Comparison of ENCODE assay signal across 9 mouse cellular contexts in genomic region chr5:71502058-71502678, GRCm38 (mm10). TPM values are rescaled to one million over a fixed set of nuclear protein-coding genes. Genes with fewer than 3 reads are reported as not detected.
A peak's percentile ranks its signal among the peaks of the same experiment; 100 is the strongest.
DNase-seq lines count a peak whose midpoint lies in the region; ATAC-seq and TF ChIP-seq lines count a peak whose summit lies in the region.
"Had no signal": no experiment of that assay in that cellular context is flagged by ENCODE, and none has a peak within 500 bp of the region (broad histone marks: within the 10 kb centered on the region; RNA-seq: fewer than 3 reads in every experiment).

No protein-coding gene starts in this region.

- WGBS in kidney, adult 2 months: 18% methylated on average over 6 of the region's 6 CpGs
- 24% methylated on average over 6 of the region's 6 CpGs for WGBS in kidney, embryonic 15.5 days
- 15% methylated on average over 6 of the region's 6 CpGs for WGBS in embryonic facial prominence, embryonic 11.5 days
- 27% methylated on average over 6 of the region's 6 CpGs for WGBS in hindbrain, embryonic 11.5 days
- 23% methylated on average over 6 of the region's 6 CpGs for WGBS in midbrain, embryonic 13.5 days

- TF ChIP-seq CTCF in kidney, adult 2 months (conservative IDR thresholded peaks at IDR 0.05; ENCODE audit: insufficient read depth, insufficient read length, low read depth, low read length): 0 out of 2 replicates have a peak, but pooled peaks have one; percentile 12

- DNase-seq in kidney, adult 2 months: peak; percentile 31
- peak; percentile 60 for DNase-seq in adrenal gland, postnatal 14 days
- DNase-seq in embryonic facial prominence, embryonic 11.5 days (ENCODE audit: low spot score): peak; percentile 84
- DNase-seq in hindbrain, embryonic 11.5 days (ENCODE audit: low spot score): peak; percentile 83
- DNase-seq in left cerebral cortex, adult 11 months (ENCODE audit: low spot score): peak; percentile 58
- DNase-seq in thymus, postnatal 25 days: peak; percentile 6

- H3K4me3 ChIP-seq in kidney, adult 2 months (ENCODE audit: insufficient read depth, low read depth, low read length): no peak overlapping the region
- no peak overlapping the region for H3K4me3 ChIP-seq in kidney, embryonic 15.5 days (replicated peaks)
- no peak overlapping the region for H3K4me3 ChIP-seq in embryonic facial prominence, embryonic 11.5 days (ENCODE audit: low read depth, low read length)
- H3K4me3 ChIP-seq in hindbrain, embryonic 11.5 days (ENCODE audit: low read depth, low read length): no peak overlapping the region
- no peak overlapping the region for H3K4me3 ChIP-seq in midbrain, embryonic 13.5 days (replicated peaks)
- H3K4me3 ChIP-seq: embryonic facial prominence, embryonic 12.5 days had no signal

- no peaks in the 10 kb centered on the region for H3K4me1 ChIP-seq in kidney, adult 2 months (ENCODE audit: control insufficient read depth, insufficient read depth, low read length)
- H3K4me1 ChIP-seq in kidney, embryonic 15.5 days: no peaks in the 10 kb centered on the region
- H3K4me1 ChIP-seq in embryonic facial prominence, embryonic 11.5 days (ENCODE audit: control insufficient read depth, insufficient read depth, low read length): no peaks in the 10 kb centered on the region
- no peaks in the 10 kb centered on the region for H3K4me1 ChIP-seq in hindbrain, embryonic 11.5 days (replicated peaks; ENCODE audit: control insufficient read depth, insufficient read depth, low read length)
- H3K4me1 ChIP-seq in midbrain, embryonic 13.5 days (replicated peaks): no peaks in the 10 kb centered on the region
- H3K4me1 ChIP-seq: embryonic facial prominence, embryonic 12.5 days had no signal

- no peak overlapping the region for H3K9ac ChIP-seq in kidney, embryonic 15.5 days
- no peak overlapping the region for H3K9ac ChIP-seq in embryonic facial prominence, embryonic 11.5 days (replicated peaks; ENCODE audit: low read length)
- no peak overlapping the region for H3K9ac ChIP-seq in hindbrain, embryonic 11.5 days (ENCODE audit: low read depth, low read length)
- H3K9ac ChIP-seq in midbrain, embryonic 13.5 days (replicated peaks): no peak overlapping the region
- H3K9ac ChIP-seq: embryonic facial prominence, embryonic 12.5 days had no signal

- TF ChIP-seq POLR2A in kidney, adult 2 months (IDR thresholded peaks at IDR 0.05; ENCODE audit: low read depth, low read length): no peak

- no peak overlapping the region for H3K4me2 ChIP-seq in kidney, embryonic 15.5 days
- H3K4me2 ChIP-seq in embryonic facial prominence, embryonic 11.5 days (ENCODE audit: low read depth, low read length): no peak overlapping the region
- H3K4me2 ChIP-seq in hindbrain, embryonic 11.5 days (replicated peaks; ENCODE audit: low read depth, low read length): no peak overlapping the region
- H3K4me2 ChIP-seq in midbrain, embryonic 13.5 days (replicated peaks): no peak overlapping the region
- H3K4me2 ChIP-seq: embryonic facial prominence, embryonic 12.5 days had no signal

- H3K36me3 ChIP-seq in kidney, adult 2 months (ENCODE audit: control insufficient read depth, insufficient read depth, low read length): no peaks in the 10 kb centered on the region
- H3K36me3 ChIP-seq in kidney, embryonic 15.5 days: no peaks in the 10 kb centered on the region
- H3K36me3 ChIP-seq in embryonic facial prominence, embryonic 11.5 days (replicated peaks; ENCODE audit: control insufficient read depth, insufficient read depth, low read depth, low read length): no peaks in the 10 kb centered on the region
- H3K36me3 ChIP-seq in hindbrain, embryonic 11.5 days (ENCODE audit: control insufficient read depth, insufficient read depth, low read length): no peaks in the 10 kb centered on the region
- no peaks in the 10 kb centered on the region for H3K36me3 ChIP-seq in midbrain, embryonic 13.5 days
- H3K36me3 ChIP-seq: embryonic facial prominence, embryonic 12.5 days had no signal

- no peaks in the 10 kb centered on the region for H3K27me3 ChIP-seq in kidney, adult 2 months (replicated peaks; ENCODE audit: control insufficient read depth, insufficient read depth, low read length)
- H3K27me3 ChIP-seq in kidney, embryonic 15.5 days: no peaks in the 10 kb centered on the region
- no peaks in the 10 kb centered on the region for H3K27me3 ChIP-seq in embryonic facial prominence, embryonic 11.5 days (ENCODE audit: control insufficient read depth, insufficient read depth, low read length)
- no peaks in the 10 kb centered on the region for H3K27me3 ChIP-seq in hindbrain, embryonic 11.5 days (ENCODE audit: control insufficient read depth, insufficient read depth, low read length)
- H3K27me3 ChIP-seq in midbrain, embryonic 13.5 days: no peaks in the 10 kb centered on the region
- H3K27me3 ChIP-seq: embryonic facial prominence, embryonic 12.5 days had no signal

- no peak for ATAC-seq in kidney, embryonic 15.5 days (replicated peaks; ENCODE audit: low FRiP score)
- no peak for ATAC-seq in embryonic facial prominence, embryonic 11.5 days (replicated peaks; ENCODE audit: insufficient number of reproducible peaks, low FRiP score, low TSS enrichment, low read depth)
- ATAC-seq in hindbrain, embryonic 11.5 days (ENCODE audit: low FRiP score): peak; percentile 40
- peak; percentile 55; the same call in 1 of the 2 replicates for ATAC-seq in midbrain, embryonic 13.5 days

- no peaks in the 10 kb centered on the region for H3K9me3 ChIP-seq in kidney, embryonic 15.5 days (replicated peaks)
- H3K9me3 ChIP-seq in embryonic facial prominence, embryonic 11.5 days (replicated peaks; ENCODE audit: control insufficient read depth, low read length): no peaks in the 10 kb centered on the region
- no peaks in the 10 kb centered on the region for H3K9me3 ChIP-seq in hindbrain, embryonic 11.5 days (ENCODE audit: control insufficient read depth, low read length)
- H3K9me3 ChIP-seq in midbrain, embryonic 13.5 days: no peaks in the 10 kb centered on the region
- H3K9me3 ChIP-seq: embryonic facial prominence, embryonic 12.5 days had no signal

- no peak overlapping the region for H3K27ac ChIP-seq in kidney, adult 2 months (ENCODE audit: insufficient read depth, low read depth, low read length)
- no peak overlapping the region for H3K27ac ChIP-seq in kidney, embryonic 15.5 days
- H3K27ac ChIP-seq in embryonic facial prominence, embryonic 11.5 days (replicated peaks; ENCODE audit: low read depth, low read length): no peak overlapping the region
- H3K27ac ChIP-seq in hindbrain, embryonic 11.5 days (ENCODE audit: low read depth, low read length): no peak overlapping the region
- H3K27ac ChIP-seq in midbrain, embryonic 13.5 days: no peak overlapping the region
- H3K27ac ChIP-seq: embryonic facial prominence, embryonic 12.5 days had no signal

RNA-seq across cellular contexts. Expression of gene Cox7b2, which starts 45.8 kb away (rescaled TPM):
- polyA plus RNA-seq in kidney, adult 2 months (2012; rRNA removed): not detected in 2 replicates
- polyA plus RNA-seq in kidney, embryonic 15.5 days (2015; fragmentation: Nextera tagmentation; extraction: Ambion mirVana): not detected in 2 replicates
- not detected in 2 replicates for total RNA-seq in adrenal gland, postnatal 14 days (2021)
- polyA plus RNA-seq in embryonic facial prominence, embryonic 11.5 days (2014; fragmentation: Nextera tagmentation; extraction: Ambion mirVana): not detected in 2 replicates
- polyA plus RNA-seq in hindbrain, embryonic 11.5 days (2014; fragmentation: Nextera tagmentation; extraction: Ambion mirVana): not detected in 2 replicates
- polyA plus RNA-seq in midbrain, embryonic 13.5 days (2015; fragmentation: Nextera tagmentation; extraction: Ambion mirVana): 0.86 TPM in 1 of 2 replicates, not detected in the other
- polyA plus RNA-seq: embryonic facial prominence, embryonic 12.5 days had no signal

Comparison
In these comparisons a context has a peak if more than half of its experiments do, and no peak if none do; other contexts are left out.
1. DNase-seq: peak in every context shown above with its lines; median percentile 84 in embryonic facial prominence, embryonic 11.5 days; 83 in hindbrain, embryonic 11.5 days; 60 in adrenal gland, postnatal 14 days; 58 in left cerebral cortex, adult 11 months; 31 in kidney, adult 2 months; 6 in thymus, postnatal 25 days.
2. ATAC-seq: peak in hindbrain, embryonic 11.5 days (single experiment) and midbrain, embryonic 13.5 days (single experiment); none in kidney, embryonic 15.5 days (single experiment) and embryonic facial prominence, embryonic 11.5 days (single experiment).